Mouse (Mus musculus) midbrain, embryonic 11.5 days (tissue): ENCODE data around the gene Rab34. TPM values are rescaled to one million over a fixed set of nuclear protein-coding genes. Genes with fewer than 3 reads are reported as not detected.
A peak's percentile ranks its signal among the peaks of the same experiment; 100 is the strongest.

Experiments used
- ATAC-seq: fragments of 200-750 bp; cut with Nextera tagmentation; 2 replicates; pipeline ENCODE4 v1.8.0; 2017; ENCODE audit warnings: moderate TSS enrichment, moderate library complexity; ENCODE audit not compliant: low FRiP score
- DNase-seq: peaks from one replicate; pipeline ENCODE4 v3.0.0; 2015; ENCODE audit warnings: low spot score; ENCODE audit errors: missing footprints
- H3K27ac ChIP-seq: fragments of 300-500 bp; sonication (generic); 2 replicates; pipeline ENCODE4 v1.5.1; 2014; ENCODE audit warnings: low read depth, low read length
- H3K27me3 ChIP-seq: fragments of 300-500 bp; sonication (generic); 2 replicates; pipeline ENCODE4 v1.6.1; 2014; ENCODE audit warnings: mild to moderate bottlenecking, low read length, moderate library complexity, mixed read lengths; ENCODE audit not compliant: control insufficient read depth, insufficient read depth
- H3K36me3 ChIP-seq: fragments of 300-500 bp; sonication (generic); 2 replicates; pipeline ENCODE4 v1.6.1; 2014; ENCODE audit warnings: mild to moderate bottlenecking, low read length, moderate library complexity, mixed read lengths; ENCODE audit not compliant: control insufficient read depth, insufficient read depth
- H3K4me1 ChIP-seq: fragments of 300-500 bp; sonication (generic); 2 replicates; pipeline ENCODE4 v1.6.1; 2014; ENCODE audit warnings: low read length; ENCODE audit not compliant: control insufficient read depth, insufficient read depth
- H3K4me2 ChIP-seq: fragments of 300-500 bp; sonication (generic); 2 replicates; pipeline ENCODE4 v1.6.1; 2014; ENCODE audit warnings: mild to moderate bottlenecking, moderate library complexity
- H3K4me3 ChIP-seq: fragments of 300-500 bp; sonication (generic); 2 replicates; pipeline ENCODE4 v1.5.1; 2014; ENCODE audit warnings: low read depth, low read length
- H3K9ac ChIP-seq: fragments of 300-500 bp; sonication (generic); 2 replicates; pipeline ENCODE4 v1.6.1; 2014; ENCODE audit warnings: low read length
- H3K9me3 ChIP-seq: fragments of 300-500 bp; sonication (generic); 2 replicates; pipeline ENCODE4 v1.6.1; 2016; ENCODE audit warnings: low read length; ENCODE audit not compliant: control insufficient read depth
- WGBS: fragments of 180-500 bp; shearing (Covaris S2); extraction: QIAGEN DNeasy Blood & Tissue Kit; methylation state at CpG from one replicate; pipeline ENCODE4 v1.1.7; 2014; 5-methylcytosine and 5-hydroxymethylcytosine counted together
- microRNA-seq: library from miRNA; unstranded; fragments of <30 nt; microRNA quantifications from one replicate; pipeline ENCODE4, GENCODE M21; 2017
- polyA plus RNA-seq: library from polyadenylated mRNA; unstranded; fragments of >200 nt; fragmentation: Nextera tagmentation; extraction: Ambion mirVana; gene quantifications from 2 replicates; pipeline ENCODE4 v1.2.1, GENCODE M21; 2014

The Rab34 gene
- polyA plus RNA-seq, 1 experiment from 2014 or later: 55.1 TPM

- WGBS: 95% methylated on average over 14 of the region's 14 CpGs
- no peak overlapping the region for H3K4me2 ChIP-seq
- ATAC-seq: no peak
- DNase-seq: no peak
- no peak overlapping the region for H3K27ac ChIP-seq
- H3K9me3 ChIP-seq: no peaks in the 10 kb centered on the region
- H3K4me3 ChIP-seq: no peak overlapping the region
- H3K27me3 ChIP-seq: no peaks in the 10 kb centered on the region
- peaks cover 36% of the 10 kb centered on the region for H3K36me3 ChIP-seq
- H3K4me1 ChIP-seq: no peaks in the 10 kb centered on the region
- H3K9ac ChIP-seq: no peak overlapping the region
These were observed 25.0 kb downstream of the Rab34 start for GRCm38 (mm10) chr11:78213086-78213817.

GRCm38 (mm10) chr11:78215709-78216317, 27.6 kb downstream of the Rab34 start:
- WGBS: 92% methylated on average over 11 of the region's 11 CpGs
- Histone ChIP-seq H3K27ac (no peak overlapping the region), H3K4me1 (no peaks in the 10 kb centered on the region), H3K27me3 (no peaks in the 10 kb centered on the region), H3K4me2 (no peak overlapping the region), H3K9ac (no peak overlapping the region), H3K36me3 (peaks cover 44% of the 10 kb centered on the region), H3K4me3 (no peak overlapping the region), H3K9me3 (no peaks in the 10 kb centered on the region)
- ATAC-seq: no peak
- no peak for DNase-seq

- Histone ChIP-seq H3K27me3 (no peaks in the 10 kb centered on the region), H3K9ac (no peak overlapping the region), H3K4me1 (no peaks in the 10 kb centered on the region), H3K36me3 (peaks cover 46% of the 10 kb centered on the region), H3K4me3 (no peak overlapping the region), H3K9me3 (no peaks in the 10 kb centered on the region), H3K27ac (no peak overlapping the region), H3K4me2 (no peak overlapping the region)
- ATAC-seq (no peak), DNase-seq (no peak)
- 90% methylated on average over 4 of the region's 4 CpGs for WGBS
These were observed 35.4 kb downstream of the Rab34 start for GRCm38 (mm10) chr11:78223586-78223985.

GRCm38 (mm10) chr11:78231518-78231917, 43.3 kb downstream of the Rab34 start:
- WGBS: 94% methylated on average over 6 of the region's 6 CpGs
- peaks cover 38% of the 10 kb centered on the region for H3K36me3 ChIP-seq
- H3K4me1 ChIP-seq: no peaks in the 10 kb centered on the region
- DNase-seq: no peak
- ATAC-seq: no peak
- no peak overlapping the region for H3K4me3 ChIP-seq
- H3K27ac ChIP-seq: no peak overlapping the region
- H3K27me3 ChIP-seq: no peaks in the 10 kb centered on the region
- no peak overlapping the region for H3K9ac ChIP-seq
- H3K9me3 ChIP-seq: no peaks in the 10 kb centered on the region
- H3K4me2 ChIP-seq: no peak overlapping the region

- no peaks in the 10 kb centered on the region for H3K27me3 ChIP-seq
- 95% methylated on average over 9 of the region's 9 CpGs for WGBS
These were observed 52.1 kb downstream of the Rab34 start for GRCm38 (mm10) chr11:78240193-78240857.

More at GRCm38 (mm10) chr11:78240193-78240857, 52.1 kb downstream of the Rab34 start:
- Histone ChIP-seq H3K9me3 (no peaks in the 10 kb centered on the region), H3K9ac (no peak overlapping the region), H3K27ac (no peak overlapping the region), H3K4me3 (no peak overlapping the region), H3K4me1 (peaks cover 10% of the 10 kb centered on the region), H3K4me2 (no peak overlapping the region), H3K36me3 (peaks cover 3% of the 10 kb centered on the region; the same call in 1 of the 2 replicates)
- no peak for ATAC-seq
- peak; percentile 41 for DNase-seq

Small RNA genes within 50 kb of the gene (microRNA-seq; reads per million reads assigned to microRNA genes)
- not detected for gene Mir7653

Other genes starting within 250 kb of the Rab34 start
- 15.5 and 18.0 TPM in 2 replicates for gene Phf12, start 205.7 kb upstream of the Rab34 start, polyA plus RNA-seq
- 17.4 and 18.0 TPM in 2 replicates for gene Dhrs13, start 156.2 kb upstream of the Rab34 start, polyA plus RNA-seq
- 52.7 and 57.6 TPM in 2 replicates for gene Flot2, start 150.5 kb upstream of the Rab34 start, polyA plus RNA-seq
- gene Eral1, start 108.0 kb upstream of the Rab34 start, polyA plus RNA-seq: 39.0 and 39.6 TPM in 2 replicates
- 26.5 and 26.6 TPM in 2 replicates for gene Fam222b, start 93.8 kb upstream of the Rab34 start, polyA plus RNA-seq
- 72.0 and 79.7 TPM in 2 replicates for gene Traf4, start 22.8 kb upstream of the Rab34 start, polyA plus RNA-seq
- 6.4 and 7.1 TPM in 2 replicates for gene Nek8, start 11.8 kb upstream of the Rab34 start, polyA plus RNA-seq
- gene Tlcd1, start 11.7 kb upstream of the Rab34 start, polyA plus RNA-seq: 7.9 and 8.5 TPM in 2 replicates
- 1,223 and 1,245 TPM in 2 replicates for gene Rpl23a, start 4.8 kb upstream of the Rab34 start, polyA plus RNA-seq
- 0.99 and 1.0 TPM in 2 replicates for gene Proca1, start 5.0 kb downstream of the Rab34 start, polyA plus RNA-seq
- gene Sdf2, start 57.3 kb downstream of the Rab34 start, polyA plus RNA-seq: 55.0 and 58.5 TPM in 2 replicates
- gene Supt6, start 57.6 kb downstream of the Rab34 start, polyA plus RNA-seq: 25.2 and 25.5 TPM in 2 replicates
- gene 2610507B11Rik, start 73.3 kb downstream of the Rab34 start, polyA plus RNA-seq: 61.2 and 70.4 TPM in 2 replicates
- gene BC030499, start 102.4 kb downstream of the Rab34 start, polyA plus RNA-seq: 0.27 and 0.37 TPM in 2 replicates
- 51.5 and 57.1 TPM in 2 replicates for gene Spag5, start 113.1 kb downstream of the Rab34 start, polyA plus RNA-seq
- gene Aldoc, start 134.5 kb downstream of the Rab34 start, polyA plus RNA-seq: 1.0 and 1.3 TPM in 2 replicates
- 50.9 and 56.3 TPM in 2 replicates for gene Pigs, start 140.0 kb downstream of the Rab34 start, polyA plus RNA-seq
- 63.4 and 71.7 TPM in 2 replicates for gene Unc119, start 155.1 kb downstream of the Rab34 start, polyA plus RNA-seq
- gene Foxn1, start 198.1 kb downstream of the Rab34 start, polyA plus RNA-seq: not detected in 2 replicates
- gene Slc13a2, start 233.8 kb downstream of the Rab34 start, polyA plus RNA-seq: not detected in 2 replicates